30 mouse cellular contexts compared by ENCODE assay signal in the genomic region with DNA sequence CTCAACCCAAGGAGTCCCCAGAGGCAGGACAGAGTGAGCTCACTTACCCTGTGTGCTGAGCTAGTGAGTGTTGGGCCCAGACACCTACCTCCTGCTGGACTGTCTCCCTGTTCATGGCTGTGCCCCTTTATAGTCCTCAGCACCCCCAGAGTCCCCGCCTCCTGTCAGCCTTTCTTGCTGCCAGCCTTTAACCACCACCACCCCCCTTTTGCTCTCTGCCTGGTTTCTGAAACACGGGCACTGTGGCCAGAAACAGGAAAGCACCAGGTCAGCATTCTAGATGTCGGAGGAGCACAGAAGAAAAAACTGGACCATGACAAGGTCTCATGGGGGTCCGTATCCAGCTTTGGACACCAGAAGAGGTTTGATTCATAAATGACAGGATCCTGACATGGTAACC. TPM values are rescaled to one million over a fixed set of nuclear protein-coding genes. Genes with fewer than 3 reads are reported as not detected.
A peak's percentile ranks its signal among the peaks of the same experiment; 100 is the strongest.
DNase-seq lines count a peak whose midpoint lies in the region; ATAC-seq and TF ChIP-seq lines count a peak whose summit lies in the region.
"Had no signal": no experiment of that assay in that cellular context is flagged by ENCODE, and none has a peak within 500 bp of the region (broad histone marks: within the 10 kb centered on the region; RNA-seq: fewer than 3 reads in every experiment).

Gene Ppy (minus strand): TSS at position 101 of the 400 bp plus-strand sequence.

- 84% methylated on average over 4 of the region's 4 CpGs for WGBS in hindbrain, embryonic 10.5 days
- WGBS in hindbrain, embryonic 14.5 days: 73% methylated on average over 4 of the region's 4 CpGs
- 77% methylated on average over 4 of the region's 4 CpGs for WGBS in midbrain, embryonic 12.5 days
- WGBS in midbrain, postnatal 0 days: 85% methylated on average over 4 of the region's 4 CpGs
- 83% methylated on average over 4 of the region's 4 CpGs for WGBS in limb, embryonic 10.5 days

- no peak for TF ChIP-seq EP300 in MEL (IDR thresholded peaks at IDR 0.05; ENCODE audit: low read depth in 1 of 2, low read length in 2 of 2)

- ATAC-seq in hindbrain, embryonic 14.5 days (ENCODE audit: low FRiP score): no peak
- no peak for ATAC-seq in midbrain, embryonic 12.5 days (ENCODE audit: low FRiP score, low read depth)
- no peak for ATAC-seq in midbrain, postnatal 0 days (ENCODE audit: low FRiP score)
- ATAC-seq: forebrain, embryonic 14.5 days; intestine, postnatal 0 days; midbrain, embryonic 16.5 days had no signal

- H3K27me3 ChIP-seq in hindbrain, embryonic 10.5 days (ENCODE audit: insufficient read depth, poor library complexity, severe bottlenecking): peaks cover 86% of the 10 kb centered on the region
- H3K27me3 ChIP-seq in hindbrain, embryonic 14.5 days (ENCODE audit: control insufficient read depth, insufficient read depth, low read length): peaks cover 29% of the 10 kb centered on the region
- peaks cover 69% of the 10 kb centered on the region for H3K27me3 ChIP-seq in midbrain, embryonic 12.5 days
- H3K27me3 ChIP-seq in midbrain, postnatal 0 days (ENCODE audit: insufficient read depth, low read length): peaks cover 19% of the 10 kb centered on the region
- H3K27me3 ChIP-seq in MEL (ENCODE audit: control insufficient read depth in 1 of 2, insufficient read depth in 2 of 2, low read length in 2 of 2): peaks cover 2 to 3% of the 10 kb centered on the region in 2 experiments; a peak in 3 of 4 replicates
- H3K27me3 ChIP-seq in limb, embryonic 10.5 days (ENCODE audit: low read depth, poor library complexity, severe bottlenecking): peaks cover 84% of the 10 kb centered on the region

- TF ChIP-seq RAD21 in MEL (IDR thresholded peaks at IDR 0.05; ENCODE audit: low read depth, low read length): no peak

- no peak for TF ChIP-seq CTCF in midbrain, postnatal 0 days (IDR thresholded peaks at IDR 0.05)
- TF ChIP-seq CTCF in MEL (IDR thresholded peaks at IDR 0.05 in 2 of 3, conservative IDR thresholded peaks at IDR 0.05 in 1 of 3; ENCODE audit: control insufficient read depth in 1 of 3, insufficient read depth in 1 of 3, low read depth in 2 of 3, low read length in 3 of 3, poor library complexity in 1 of 3, severe bottlenecking in 1 of 3): no peak

- H3K9me3 ChIP-seq in hindbrain, embryonic 10.5 days: no peaks in the 10 kb centered on the region
- H3K9me3 ChIP-seq in hindbrain, embryonic 14.5 days (ENCODE audit: control insufficient read depth, low read length): no peaks in the 10 kb centered on the region
- no peaks in the 10 kb centered on the region for H3K9me3 ChIP-seq in midbrain, embryonic 12.5 days
- H3K9me3 ChIP-seq in midbrain, postnatal 0 days (ENCODE audit: low read length): no peaks in the 10 kb centered on the region
- H3K9me3 ChIP-seq in MEL (replicated peaks; ENCODE audit: insufficient read depth, low read length): no peaks in the 10 kb centered on the region
- H3K9me3 ChIP-seq in limb, embryonic 10.5 days (replicated peaks): no peaks in the 10 kb centered on the region
- H3K9me3 ChIP-seq: embryonic facial prominence, embryonic 15.5 days; liver, embryonic 13.5 days had no signal

- no peak for DNase-seq in hindbrain, embryonic 10.5 days (ENCODE audit: low spot score)
- no peak for DNase-seq in hindbrain, embryonic 14.5 days (ENCODE audit: low spot score)
- DNase-seq in midbrain, postnatal 0 days (ENCODE audit: low spot score): no peak
- DNase-seq in MEL (ENCODE audit: low read depth, low spot score): no peak
- no peak for DNase-seq in limb, embryonic 10.5 days (ENCODE audit: low spot score)
- DNase-seq in cerebellum, postnatal 14 days: no peak
- DNase-seq: adrenal gland, postnatal 10 days; cerebellum, adult 18-20 months; cerebellum, postnatal 25 days; gastrocnemius, adult 2 months; left cerebral cortex, postnatal 4 days; liver, embryonic 13.5 days; right cerebral cortex, postnatal 14 days; thymus, postnatal 14 days had no signal

- H3K4me2 ChIP-seq in hindbrain, embryonic 14.5 days (replicated peaks): no peak within 1 kb of the TSS
- no peak within 1 kb of the TSS for H3K4me2 ChIP-seq in midbrain, embryonic 12.5 days (replicated peaks)
- H3K4me2 ChIP-seq in midbrain, postnatal 0 days (ENCODE audit: low read depth, low read length, poor library complexity, severe bottlenecking): no peak within 1 kb of the TSS
- H3K4me2 ChIP-seq: embryonic facial prominence, embryonic 15.5 days; liver, embryonic 13.5 days had no signal

- peak within 1 kb of the TSS; percentile 6; the same call in 1 of the 2 replicates for H3K4me3 ChIP-seq in hindbrain, embryonic 10.5 days
- no peak within 1 kb of the TSS for H3K4me3 ChIP-seq in hindbrain, embryonic 14.5 days (replicated peaks; ENCODE audit: low read length)
- H3K4me3 ChIP-seq in midbrain, embryonic 12.5 days: no peak within 1 kb of the TSS
- no peak within 1 kb of the TSS for H3K4me3 ChIP-seq in midbrain, postnatal 0 days (ENCODE audit: low read depth, low read length)
- H3K4me3 ChIP-seq in MEL (ENCODE audit: control insufficient read depth in 1 of 2, insufficient read depth in 1 of 2, low read depth in 2 of 2, low read length in 2 of 2): no peak within 1 kb of the TSS; a peak in 1 of 4 replicates
- H3K4me3 ChIP-seq in limb, embryonic 10.5 days: 0 out of 2 replicates have a peak within 1 kb of the TSS, but pooled peaks have one; percentile 9
- H3K4me3 ChIP-seq: embryonic facial prominence, embryonic 15.5 days; gastrocnemius, adult 2 months; left cerebral cortex, adult 2 months; liver, embryonic 13.5 days had no signal

- peaks cover 32% of the 10 kb centered on the region for H3K4me1 ChIP-seq in hindbrain, embryonic 10.5 days (replicated peaks)
- peaks cover 9% of the 10 kb centered on the region; the same call in 1 of the 2 replicates for H3K4me1 ChIP-seq in hindbrain, embryonic 14.5 days (replicated peaks; ENCODE audit: control insufficient read depth, insufficient read depth, low read length)
- H3K4me1 ChIP-seq in midbrain, embryonic 12.5 days: peaks cover 13% of the 10 kb centered on the region
- no peaks in the 10 kb centered on the region; the same call in 1 of the 2 replicates for H3K4me1 ChIP-seq in midbrain, postnatal 0 days (ENCODE audit: insufficient read depth, low read length)
- H3K4me1 ChIP-seq in MEL (ENCODE audit: control insufficient read depth in 1 of 2, insufficient read depth in 2 of 2, low read length in 2 of 2): peaks cover 7 to 32% of the 10 kb centered on the region in 2 experiments
- peaks cover 25% of the 10 kb centered on the region for H3K4me1 ChIP-seq in limb, embryonic 10.5 days

- no peak within 1 kb of the TSS for H3K27ac ChIP-seq in hindbrain, embryonic 10.5 days
- H3K27ac ChIP-seq in hindbrain, embryonic 14.5 days: no peak within 1 kb of the TSS
- no peak within 1 kb of the TSS for H3K27ac ChIP-seq in midbrain, embryonic 12.5 days (replicated peaks)
- no peak within 1 kb of the TSS for H3K27ac ChIP-seq in midbrain, postnatal 0 days (ENCODE audit: low read depth, low read length)
- no peak within 1 kb of the TSS for H3K27ac ChIP-seq in MEL (ENCODE audit: control insufficient read depth, low read depth, low read length)
- no peak within 1 kb of the TSS for H3K27ac ChIP-seq in limb, embryonic 10.5 days
- H3K27ac ChIP-seq: embryonic facial prominence, embryonic 15.5 days; gastrocnemius, adult 2 months; kidney, postnatal 0 days; left cerebral cortex, adult 2 months; liver, embryonic 13.5 days; macrophage had no signal

- H3K9ac ChIP-seq in hindbrain, embryonic 14.5 days: no peak within 1 kb of the TSS
- 0 out of 2 replicates have a peak within 1 kb of the TSS, but pooled peaks have one; percentile 12 for H3K9ac ChIP-seq in midbrain, embryonic 12.5 days (replicated peaks)
- no peak within 1 kb of the TSS for H3K9ac ChIP-seq in midbrain, postnatal 0 days (replicated peaks; ENCODE audit: low read length, poor library complexity, severe bottlenecking)
- peak within 1 kb of the TSS; percentile 19 for H3K9ac ChIP-seq in MEL (ENCODE audit: control insufficient read depth, low read depth, low read length, poor library complexity, severe bottlenecking)
- H3K9ac ChIP-seq: embryonic facial prominence, embryonic 15.5 days; liver, embryonic 13.5 days had no signal

- TF ChIP-seq POLR2A in MEL (IDR thresholded peaks at IDR 0.05; ENCODE audit: control insufficient read depth in 1 of 2, insufficient read depth in 1 of 2, low read depth in 1 of 2, low read length in 2 of 2, poor library complexity in 1 of 2): no peak

- H3K36me3 ChIP-seq in hindbrain, embryonic 10.5 days: no peaks in the 10 kb centered on the region
- no peaks in the 10 kb centered on the region for H3K36me3 ChIP-seq in hindbrain, embryonic 14.5 days (replicated peaks; ENCODE audit: control insufficient read depth, insufficient read depth)
- no peaks in the 10 kb centered on the region for H3K36me3 ChIP-seq in midbrain, embryonic 12.5 days
- no peaks in the 10 kb centered on the region for H3K36me3 ChIP-seq in midbrain, postnatal 0 days (ENCODE audit: insufficient read depth, low read length)
- H3K36me3 ChIP-seq in MEL (ENCODE audit: control insufficient read depth in 1 of 2, insufficient read depth in 2 of 2, low read length in 2 of 2): peaks cover 0 to 10% of the 10 kb centered on the region in 2 experiments; a peak in 2 of 4 replicates
- H3K36me3 ChIP-seq in limb, embryonic 10.5 days: no peaks in the 10 kb centered on the region
- H3K36me3 ChIP-seq: embryonic facial prominence, embryonic 15.5 days; liver, embryonic 13.5 days had no signal

- no peaks in the 10 kb centered on the region for H3K79me2 ChIP-seq in MEL (ENCODE audit: control insufficient read depth, insufficient read depth, low read length, poor library complexity)

TF ChIP-seq in MEL, 35 proteins besides CTCF, POLR2A, EP300 and RAD21 (continues in another document):
- TF ChIP-seq UBTF (IDR thresholded peaks at IDR 0.05; ENCODE audit: borderline replicate concordance, insufficient read depth, low read depth, low read length) (no peak), MEF2A (IDR thresholded peaks at IDR 0.05; ENCODE audit: extremely low read depth, insufficient replicate concordance, low read depth, low read length, poor library complexity, severe bottlenecking) (no peak), ZC3H11A (IDR thresholded peaks at IDR 0.05; ENCODE audit: low read depth, low read length) (no peak), USF1 (IDR thresholded peaks at IDR 0.05; ENCODE audit: low read depth, low read length) (no peak), KAT2A (conservative IDR thresholded peaks at IDR 0.05; ENCODE audit: low read depth, low read length) (no peak), ZNF384 (IDR thresholded peaks at IDR 0.05; ENCODE audit: low read depth, low read length) (no peak)

RNA-seq across cellular contexts. Expression of gene Ppy, which starts in this region (rescaled TPM):
- polyA plus RNA-seq in hindbrain, embryonic 10.5 days (2016; fragmentation: Nextera tagmentation; extraction: Ambion mirVana): not detected in 2 replicates
- polyA plus RNA-seq in hindbrain, embryonic 14.5 days (2014; fragmentation: Nextera tagmentation; extraction: Ambion mirVana): not detected in 2 replicates
- not detected in 2 replicates for polyA plus RNA-seq in midbrain, embryonic 12.5 days (2016; fragmentation: Nextera tagmentation; extraction: Ambion mirVana)
- not detected in 2 replicates for total RNA-seq in midbrain, postnatal 0 days (2014; rRNA removed)
- polyA plus RNA-seq in midbrain, postnatal 0 days (2015; fragmentation: Nextera tagmentation; extraction: Ambion mirVana): not detected in 2 replicates
- total RNA-seq in MEL (2012; rRNA removed): not detected in 2 replicates
- polyA plus RNA-seq in MEL (2012; ENCODE audit: insufficient read depth in 1 of 2, insufficient read length in 2 of 2, low read depth in 1 of 2, low replicate concordance in 2 of 2, missing spikeins in 1 of 2): not detected
- not detected in 2 replicates for polyA plus RNA-seq in limb, embryonic 10.5 days (2016; fragmentation: Nextera tagmentation; extraction: Ambion mirVana)
- total RNA-seq: adrenal gland, postnatal 10 days; gastrocnemius, adult 2 months; granulocyte monocyte progenitor cell, adult 5-6 weeks; layer of hippocampus, postnatal 10 days; left cerebral cortex, adult 2 months; left cerebral cortex, postnatal 4 days had no signal
- polyA plus RNA-seq: C2C12; embryonic facial prominence, embryonic 15.5 days; forebrain, embryonic 14.5 days; frontal cortex, adult 2 months; heart, postnatal 0 days; hindbrain, embryonic 11.5 days; kidney, postnatal 0 days; liver, embryonic 13.5 days; lung, embryonic 16.5 days; macrophage; midbrain, embryonic 16.5 days; testis, adult 2 months had no signal

Comparison
In these comparisons a context has a peak if more than half of its experiments do, and no peak if none do; other contexts are left out.
1. H3K4me3 ChIP-seq: peak in hindbrain, embryonic 10.5 days (single experiment) and limb, embryonic 10.5 days (single experiment); none in hindbrain, embryonic 14.5 days (single experiment), midbrain, embryonic 12.5 days (single experiment), midbrain, postnatal 0 days (single experiment) and MEL (0 of 2).
2. H3K9ac ChIP-seq: peak in midbrain, embryonic 12.5 days (single experiment) and MEL (single experiment); none in hindbrain, embryonic 14.5 days (single experiment) and midbrain, postnatal 0 days (single experiment).